26 mouse cellular contexts compared by ENCODE assay signal in the genomic region with DNA sequence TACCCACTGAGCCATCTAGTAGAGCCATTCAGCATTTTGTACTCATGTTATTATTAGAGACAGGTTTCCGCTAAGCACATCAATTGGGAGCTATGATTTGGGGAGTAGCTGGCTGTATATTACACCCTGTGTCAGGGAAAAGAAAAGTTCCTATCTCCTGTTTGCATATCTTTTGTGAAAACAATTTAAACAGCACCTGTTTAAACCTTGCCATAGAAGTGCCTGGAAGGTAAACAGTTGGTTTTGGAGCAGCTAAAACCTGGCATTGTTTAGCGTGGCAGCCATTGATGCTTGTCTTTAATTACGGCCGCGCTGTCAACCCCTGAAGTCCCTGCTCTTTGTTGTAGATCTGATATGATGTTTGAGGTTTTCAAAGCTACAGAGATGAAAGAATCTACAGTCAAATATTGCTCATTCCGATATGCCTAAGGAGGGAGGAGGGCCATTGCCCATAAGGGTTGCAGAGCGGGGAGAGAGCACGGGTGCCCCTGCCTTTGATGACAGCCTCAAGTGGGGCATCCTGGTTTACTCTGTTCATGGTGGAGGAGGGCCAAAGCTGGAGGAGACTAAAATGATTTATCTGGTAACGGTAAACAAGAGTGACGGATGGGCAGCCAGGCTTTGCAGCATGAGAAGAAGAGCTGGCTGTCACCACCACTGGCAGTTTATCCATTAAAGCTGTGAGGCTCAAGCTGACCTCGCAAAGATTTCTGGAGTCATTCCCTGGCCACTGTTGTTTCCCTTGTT.
DNase-seq lines count a peak whose midpoint lies in the region; ATAC-seq and TF ChIP-seq lines count a peak whose summit lies in the region.
"Had no signal": no experiment of that assay in that cellular context is flagged by ENCODE, and none has a peak within 500 bp of the region (broad histone marks: within the 10 kb centered on the region; RNA-seq: fewer than 3 reads in every experiment).

No protein-coding gene starts in this region.

- DNase-seq in embryonic facial prominence, embryonic 14.5 days (ENCODE audit: low spot score), result peak; percentile 26
- no peak for DNase-seq in embryonic facial prominence, embryonic 10.5 days (ENCODE audit: low spot score)
- no peak for DNase-seq in heart, postnatal 14 days
- peak; percentile 9 for DNase-seq in lung, postnatal 0 days (ENCODE audit: low spot score)
- no peak for DNase-seq in gastrocnemius, postnatal 36 days
- no peak for DNase-seq in layer of hippocampus, adult 9-11 months
- DNase-seq: adrenal gland, postnatal 10 days; cerebellum, adult 2 months; cerebellum, postnatal 36 days; embryo, embryonic 11 days; kidney, adult 11 months; kidney, postnatal 4 days; liver, embryonic 13.5 days; thymus, adult 2 months; thymus, postnatal 4 days had no signal

- H3K4me2 ChIP-seq in embryonic facial prominence, embryonic 14.5 days (ENCODE audit: low read depth, low read length), result no peak overlapping the region
- H3K4me2 ChIP-seq in heart, embryonic 14.5 days (ENCODE audit: low read length), result peak overlapping the region; percentile 21; the same call in 1 of the 2 replicates
- no peak overlapping the region for H3K4me2 ChIP-seq in lung, postnatal 0 days (replicated peaks; ENCODE audit: low read depth, low read length)
- H3K4me2 ChIP-seq in stomach, embryonic 15.5 days, result no peak overlapping the region
- H3K4me2 ChIP-seq: embryonic facial prominence, embryonic 15.5 days; forebrain, embryonic 15.5 days; hindbrain, embryonic 13.5 days; liver, embryonic 13.5 days; midbrain, embryonic 15.5 days; neural tube, embryonic 13.5 days had no signal

- H3K4me3 ChIP-seq in embryonic facial prominence, embryonic 14.5 days (ENCODE audit: low read depth, low read length), result no peak overlapping the region
- no peak overlapping the region for H3K4me3 ChIP-seq in embryonic facial prominence, embryonic 10.5 days
- no peak overlapping the region for H3K4me3 ChIP-seq in heart, embryonic 14.5 days (ENCODE audit: control insufficient read depth in 1 of 2, insufficient read depth in 1 of 2, low read depth in 1 of 2, low read length in 2 of 2)
- H3K4me3 ChIP-seq in lung, postnatal 0 days (ENCODE audit: low read depth, low read length), result no peak overlapping the region
- H3K4me3 ChIP-seq in stomach, embryonic 15.5 days (replicated peaks), result no peak overlapping the region
- H3K4me3 ChIP-seq: embryonic facial prominence, embryonic 15.5 days; forebrain, embryonic 15.5 days; hindbrain, embryonic 13.5 days; left cerebral cortex, adult 2 months; liver, embryonic 13.5 days; midbrain, embryonic 15.5 days; myocyte; neural tube, embryonic 13.5 days had no signal

- intact Hi-C loops in heart, postnatal 14 days (cut with DNase I), result no loop called here
- intact Hi-C loops in gastrocnemius, postnatal 36 days (cut with DNase I), result no loop called here

- H3K27ac ChIP-seq in embryonic facial prominence, embryonic 14.5 days (replicated peaks; ENCODE audit: low read depth, low read length), result no peak overlapping the region
- no peak overlapping the region for H3K27ac ChIP-seq in embryonic facial prominence, embryonic 10.5 days (replicated peaks)
- no peak overlapping the region for H3K27ac ChIP-seq in heart, embryonic 14.5 days (replicated peaks in 1 of 2; ENCODE audit: control insufficient read depth in 1 of 2, insufficient read depth in 1 of 2, low read depth in 2 of 2, low read length in 2 of 2)
- no peak overlapping the region for H3K27ac ChIP-seq in lung, postnatal 0 days (ENCODE audit: low read length)
- H3K27ac ChIP-seq in stomach, embryonic 15.5 days, result no peak overlapping the region
- H3K27ac ChIP-seq: embryonic facial prominence, embryonic 15.5 days; forebrain, embryonic 15.5 days; hindbrain, embryonic 13.5 days; left cerebral cortex, adult 2 months; liver, embryonic 13.5 days; macrophage; midbrain, embryonic 15.5 days; neural tube, embryonic 13.5 days had no signal

- no peak; the same call in 1 of the 2 replicates for ATAC-seq in embryonic facial prominence, embryonic 14.5 days (ENCODE audit: low read depth)
- ATAC-seq in heart, embryonic 14.5 days (ENCODE audit: insufficient number of reproducible peaks, insufficient read depth, low FRiP score, low read depth), result no peak
- no peak for ATAC-seq in lung, postnatal 0 days
- peak; percentile 77 for ATAC-seq in stomach, embryonic 15.5 days (ENCODE audit: insufficient read depth, low FRiP score, low read depth)
- ATAC-seq: activated CD4-positive, CD25-positive, alpha-beta regulatory T cell, adult 4 months; forebrain, embryonic 15.5 days; midbrain, embryonic 15.5 days had no signal

- TF ChIP-seq EP300 in lung, postnatal 0 days (IDR thresholded peaks at IDR 0.05), result no peak

- no peaks in the 10 kb centered on the region for H3K4me1 ChIP-seq in embryonic facial prominence, embryonic 14.5 days (ENCODE audit: control insufficient read depth, insufficient read depth, low read length)
- H3K4me1 ChIP-seq in embryonic facial prominence, embryonic 10.5 days, result no peaks in the 10 kb centered on the region
- peaks cover 0 to 7% of the 10 kb centered on the region in 2 experiments; a peak in 2 of 4 replicates for H3K4me1 ChIP-seq in heart, embryonic 14.5 days (ENCODE audit: control insufficient read depth in 2 of 2, insufficient read depth in 2 of 2, low read length in 2 of 2)
- H3K4me1 ChIP-seq in lung, postnatal 0 days (ENCODE audit: insufficient read depth, low read depth, low read length), result no peaks in the 10 kb centered on the region
- H3K4me1 ChIP-seq in stomach, embryonic 15.5 days, result peaks cover 6% of the 10 kb centered on the region; the same call in 1 of the 2 replicates
- H3K4me1 ChIP-seq: embryonic facial prominence, embryonic 15.5 days; forebrain, embryonic 15.5 days; hindbrain, embryonic 13.5 days; liver, embryonic 13.5 days; midbrain, embryonic 15.5 days; neural tube, embryonic 13.5 days had no signal

- H3K9me3 ChIP-seq in embryonic facial prominence, embryonic 14.5 days (ENCODE audit: control insufficient read depth, low read length), result no peaks in the 10 kb centered on the region
- no peaks in the 10 kb centered on the region for H3K9me3 ChIP-seq in embryonic facial prominence, embryonic 10.5 days
- no peaks in the 10 kb centered on the region for H3K9me3 ChIP-seq in heart, embryonic 14.5 days (ENCODE audit: control insufficient read depth, low read length)
- no peaks in the 10 kb centered on the region for H3K9me3 ChIP-seq in lung, postnatal 0 days (ENCODE audit: low read length)
- H3K9me3 ChIP-seq in stomach, embryonic 15.5 days, result no peaks in the 10 kb centered on the region
- H3K9me3 ChIP-seq: embryonic facial prominence, embryonic 15.5 days; forebrain, embryonic 15.5 days; hindbrain, embryonic 13.5 days; liver, embryonic 13.5 days; midbrain, embryonic 15.5 days; neural tube, embryonic 13.5 days had no signal

- H3K36me3 ChIP-seq in embryonic facial prominence, embryonic 14.5 days (ENCODE audit: control insufficient read depth, insufficient read depth, low read length), result no peaks in the 10 kb centered on the region
- H3K36me3 ChIP-seq in embryonic facial prominence, embryonic 10.5 days (replicated peaks), result no peaks in the 10 kb centered on the region
- H3K36me3 ChIP-seq in heart, embryonic 14.5 days (ENCODE audit: control insufficient read depth, insufficient read depth, low read length), result no peaks in the 10 kb centered on the region
- H3K36me3 ChIP-seq in lung, postnatal 0 days (ENCODE audit: insufficient read depth, low read length), result no peaks in the 10 kb centered on the region
- no peaks in the 10 kb centered on the region for H3K36me3 ChIP-seq in stomach, embryonic 15.5 days
- H3K36me3 ChIP-seq: embryonic facial prominence, embryonic 15.5 days; forebrain, embryonic 15.5 days; hindbrain, embryonic 13.5 days; liver, embryonic 13.5 days; midbrain, embryonic 15.5 days; neural tube, embryonic 13.5 days had no signal

- no peaks in the 10 kb centered on the region for H3K27me3 ChIP-seq in embryonic facial prominence, embryonic 14.5 days (replicated peaks; ENCODE audit: control insufficient read depth, insufficient read depth, low read length)
- H3K27me3 ChIP-seq in embryonic facial prominence, embryonic 10.5 days (replicated peaks; ENCODE audit: low read depth, poor library complexity, severe bottlenecking), result no peaks in the 10 kb centered on the region
- 0 out of 2 replicates have a peak, but pooled peaks cover 7% of the 10 kb centered on the region for H3K27me3 ChIP-seq in heart, embryonic 14.5 days (ENCODE audit: control insufficient read depth, insufficient read depth, low read length)
- no peaks in the 10 kb centered on the region for H3K27me3 ChIP-seq in lung, postnatal 0 days (replicated peaks; ENCODE audit: insufficient read depth, low read length)
- no peaks in the 10 kb centered on the region for H3K27me3 ChIP-seq in stomach, embryonic 15.5 days (replicated peaks)
- H3K27me3 ChIP-seq: embryonic facial prominence, embryonic 15.5 days; forebrain, embryonic 15.5 days; hindbrain, embryonic 13.5 days; liver, embryonic 13.5 days; neural tube, embryonic 13.5 days had no signal

- TF ChIP-seq CTCF in lung, postnatal 0 days (IDR thresholded peaks at IDR 0.05), result no peak

- H3K9ac ChIP-seq in embryonic facial prominence, embryonic 14.5 days (ENCODE audit: low read depth, low read length), result no peak overlapping the region
- H3K9ac ChIP-seq in heart, embryonic 14.5 days (ENCODE audit: low read length), result no peak overlapping the region
- H3K9ac ChIP-seq in lung, postnatal 0 days (replicated peaks; ENCODE audit: low read depth), result no peak overlapping the region
- no peak overlapping the region for H3K9ac ChIP-seq in stomach, embryonic 15.5 days
- H3K9ac ChIP-seq: embryonic facial prominence, embryonic 15.5 days; forebrain, embryonic 15.5 days; hindbrain, embryonic 13.5 days; liver, embryonic 13.5 days; midbrain, embryonic 15.5 days; neural tube, embryonic 13.5 days had no signal

- WGBS in embryonic facial prominence, embryonic 14.5 days, result 71% methylated on average over 11 of the region's 11 CpGs
- 85% methylated on average over 11 of the region's 11 CpGs for WGBS in embryonic facial prominence, embryonic 10.5 days
- WGBS in heart, embryonic 14.5 days, result 38% methylated on average over 11 of the region's 11 CpGs
- 26% methylated on average over 11 of the region's 11 CpGs for whole genome bisulfite sequencing in lung, postnatal 0 days
- 48% methylated on average over 11 of the region's 11 CpGs for WGBS in stomach, embryonic 15.5 days

Comparison
In these comparisons a context has a peak if more than half of its experiments do, and no peak if none do; other contexts are left out.
1. DNase-seq: peak in embryonic facial prominence, embryonic 14.5 days (single experiment) and lung, postnatal 0 days (single experiment); none in embryonic facial prominence, embryonic 10.5 days (single experiment), heart, postnatal 14 days (0 of 2), gastrocnemius, postnatal 36 days (0 of 2) and layer of hippocampus, adult 9-11 months (single experiment).